Mouse (Mus musculus): ENCODE measurements at regions not wholly inside any gene's neighbourhood (a gene's known extent, or its start where the extent isn't known, plus 50 kb on each side); places are given as distances from the start of the nearest gene placed in this dataset.

DNA sequence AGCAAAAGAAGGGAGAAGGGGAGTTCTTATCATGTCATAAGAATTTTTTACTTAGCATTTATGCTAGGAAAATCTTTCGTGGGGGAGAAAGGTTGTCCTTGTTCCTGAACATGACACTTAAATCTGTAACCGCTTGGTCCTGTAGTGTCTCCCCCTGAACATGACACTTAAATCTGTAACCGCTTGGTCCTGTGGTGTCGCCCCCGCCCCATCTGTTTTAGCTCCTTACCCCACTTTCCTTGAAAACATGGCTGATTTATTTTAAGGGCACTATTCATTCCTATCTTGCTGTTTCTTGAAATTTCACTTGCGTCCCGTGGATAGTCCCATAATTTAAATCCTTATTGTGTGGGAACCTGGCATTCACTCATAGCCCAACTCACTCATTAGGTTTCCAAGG is 82.2 kb downstream of the Rap2a start:
- DNase-seq: no peak

DNA sequence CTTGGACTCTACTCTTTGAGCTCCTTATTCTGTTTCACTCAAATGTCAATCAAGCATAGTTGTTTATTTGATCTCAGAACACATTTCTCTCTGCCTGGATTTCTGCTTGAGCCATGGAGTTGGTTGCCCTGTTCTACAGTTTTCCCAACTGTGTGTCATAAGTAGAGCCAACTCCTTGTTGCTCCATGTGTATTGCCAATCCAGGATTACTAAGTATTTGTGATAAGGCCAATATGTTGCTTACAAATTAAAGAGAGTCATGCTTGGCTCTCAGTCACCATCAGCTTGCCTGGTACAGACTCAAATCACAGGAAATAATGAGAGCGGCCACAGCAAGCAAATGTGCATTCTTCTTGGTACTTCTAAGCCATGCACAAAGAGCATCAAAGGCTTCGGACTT is 82.7 kb downstream of the Rap2a start:
- no peak for DNase-seq

DNA sequence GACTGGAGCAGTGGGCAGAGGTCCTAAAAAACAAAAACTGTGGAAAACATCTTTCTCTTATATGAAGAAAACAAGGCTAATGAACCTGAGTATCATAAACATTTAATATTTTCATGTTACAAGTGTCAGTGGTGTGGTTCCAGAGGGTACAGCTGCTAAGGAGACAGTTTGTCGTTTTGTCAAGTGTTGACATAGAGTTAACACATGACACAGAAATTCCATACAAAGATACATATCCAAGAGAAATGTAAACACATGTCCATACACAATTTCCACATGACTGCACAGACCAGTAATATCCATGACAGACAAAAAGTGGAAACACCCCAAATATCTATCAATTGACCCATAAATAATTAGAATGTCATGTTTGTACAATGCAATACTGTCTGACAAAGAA is 88.7 kb downstream of the Rap2a start:
- no peak for DNase-seq

DNA sequence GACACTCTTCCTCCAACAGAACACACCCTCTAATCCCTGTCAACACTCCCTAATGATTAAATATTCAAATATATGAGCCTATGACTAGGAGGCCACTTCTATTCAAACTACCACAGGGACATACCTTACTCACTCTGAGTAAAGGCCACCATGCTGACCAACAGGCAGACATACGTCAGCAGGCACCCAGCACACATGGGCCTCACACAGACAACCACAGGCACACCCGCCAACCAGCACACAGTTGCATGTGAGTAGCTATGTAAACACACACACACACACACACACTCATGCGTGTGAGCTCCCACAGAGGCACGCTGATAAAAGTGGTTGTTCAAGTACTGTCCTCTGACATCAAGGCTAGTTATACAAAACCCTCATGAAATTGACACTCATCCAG is 89.8 kb downstream of the Rap2a start:
- no peak for DNase-seq

DNA sequence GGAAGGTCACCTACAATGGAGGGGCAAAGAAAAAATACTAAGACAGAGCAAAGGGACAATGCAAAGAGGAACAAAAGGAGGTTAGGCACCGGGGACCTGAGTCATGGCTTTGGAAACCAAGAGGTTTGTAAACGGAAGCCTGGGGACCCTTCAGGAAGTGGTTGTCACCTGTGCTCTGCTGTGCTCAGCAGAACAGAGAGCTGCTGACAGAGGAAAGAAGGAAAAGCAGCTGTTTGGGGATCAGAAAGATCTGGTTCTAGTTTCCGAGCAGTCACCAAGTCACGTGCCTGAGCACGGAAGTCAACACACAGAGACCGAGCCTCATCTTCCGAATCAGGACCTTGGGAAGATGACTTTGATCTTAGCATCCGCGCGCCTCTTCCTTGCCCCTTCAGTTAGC is 94.0 kb downstream of the Rap2a start:
- no peak for DNase-seq

DNA sequence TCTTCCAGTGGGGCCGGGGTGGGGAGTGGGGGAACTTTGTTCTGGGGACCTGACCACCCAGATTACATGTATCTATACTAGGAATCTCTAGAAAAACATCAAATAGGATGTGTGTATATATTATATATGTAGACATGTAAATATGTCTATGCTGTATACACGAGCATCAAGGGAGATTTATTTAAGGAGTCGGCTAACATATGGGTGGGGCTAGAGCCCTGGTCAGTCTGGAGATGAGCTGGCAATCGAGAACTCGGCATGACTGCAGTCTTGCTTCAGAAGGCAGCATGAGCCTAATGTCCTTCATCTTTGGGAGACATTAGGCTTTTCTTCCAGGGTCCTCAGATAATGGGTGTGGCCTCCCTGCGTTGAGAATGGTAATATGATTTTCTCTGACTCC is 97.0 kb downstream of the Rap2a start:
- DNase-seq: no peak

DNA sequence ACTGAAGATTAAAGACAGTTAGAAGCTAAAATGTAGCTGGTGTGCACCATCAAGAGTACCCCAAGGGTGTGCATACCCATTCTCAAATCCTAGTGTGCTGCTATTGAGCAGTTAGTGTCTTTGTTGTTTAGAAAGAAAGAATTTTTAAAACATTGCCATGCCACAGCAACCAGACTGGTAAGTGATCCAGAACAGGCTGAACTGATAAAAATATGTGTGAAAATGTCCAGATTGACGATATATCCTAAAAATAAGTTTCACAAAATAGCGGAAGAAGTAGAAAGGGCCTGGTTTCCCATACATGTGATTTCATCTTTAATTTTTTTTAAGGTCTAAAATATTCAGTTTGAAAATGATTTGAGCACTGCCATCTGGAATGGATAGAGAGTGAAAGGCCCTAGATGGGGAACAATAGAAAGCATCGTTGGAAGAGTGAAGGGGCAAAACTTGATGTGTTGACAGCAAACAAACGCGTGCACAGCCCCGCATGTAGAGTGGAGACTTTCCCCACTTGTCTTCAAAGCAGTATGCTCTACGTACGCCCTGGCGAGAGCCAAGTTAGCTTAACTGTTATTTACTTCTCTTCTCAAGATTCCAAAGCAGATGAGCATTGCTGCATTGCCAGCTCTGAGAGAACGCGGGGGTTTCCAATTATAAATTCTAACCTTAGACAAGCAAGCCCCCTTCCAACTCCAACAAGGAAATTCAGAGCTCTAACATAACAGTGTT is 100.3 kb downstream of the Rap2a start:
- no peak for DNase-seq

DNA sequence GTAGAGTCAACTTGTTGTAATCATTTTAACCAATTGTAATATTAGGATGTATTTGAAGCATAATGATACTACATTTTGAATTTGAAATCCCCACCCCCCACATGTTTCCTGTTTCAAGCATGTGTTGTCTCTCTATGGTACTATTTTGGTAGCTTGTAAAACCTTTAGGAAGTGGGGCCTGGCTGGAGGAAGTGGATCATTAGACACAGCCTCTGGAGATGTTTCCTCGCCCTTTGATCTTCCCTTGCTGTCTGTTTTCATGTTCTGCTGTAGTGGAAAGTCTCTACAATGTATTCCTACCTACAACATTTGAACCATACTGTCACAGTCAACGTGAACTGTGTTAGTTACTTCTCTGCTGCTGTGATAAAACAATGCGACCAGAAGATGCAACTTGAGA is 105.6 kb downstream of the Rap2a start:
- no peak for DNase-seq

DNA sequence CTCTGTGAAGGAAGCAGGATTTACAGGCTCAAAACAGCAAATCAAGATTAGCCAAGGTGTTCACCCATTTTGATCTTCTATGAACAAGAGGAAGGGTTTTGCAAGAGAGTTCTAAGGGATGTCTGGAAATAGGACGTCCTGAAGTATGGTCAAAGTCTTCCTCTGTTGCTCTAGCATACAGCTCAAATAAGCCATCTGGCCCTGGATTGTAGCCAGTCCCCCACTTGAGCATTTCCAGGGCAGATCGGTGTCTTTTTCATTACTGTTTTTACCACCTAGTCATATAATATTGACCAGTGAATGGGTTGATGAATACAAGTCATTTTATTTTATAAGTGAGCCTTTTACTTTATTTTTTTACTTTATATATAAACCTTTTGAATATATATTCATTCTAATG is 113.9 kb downstream of the Rap2a start:
- DNase-seq: no peak

DNA sequence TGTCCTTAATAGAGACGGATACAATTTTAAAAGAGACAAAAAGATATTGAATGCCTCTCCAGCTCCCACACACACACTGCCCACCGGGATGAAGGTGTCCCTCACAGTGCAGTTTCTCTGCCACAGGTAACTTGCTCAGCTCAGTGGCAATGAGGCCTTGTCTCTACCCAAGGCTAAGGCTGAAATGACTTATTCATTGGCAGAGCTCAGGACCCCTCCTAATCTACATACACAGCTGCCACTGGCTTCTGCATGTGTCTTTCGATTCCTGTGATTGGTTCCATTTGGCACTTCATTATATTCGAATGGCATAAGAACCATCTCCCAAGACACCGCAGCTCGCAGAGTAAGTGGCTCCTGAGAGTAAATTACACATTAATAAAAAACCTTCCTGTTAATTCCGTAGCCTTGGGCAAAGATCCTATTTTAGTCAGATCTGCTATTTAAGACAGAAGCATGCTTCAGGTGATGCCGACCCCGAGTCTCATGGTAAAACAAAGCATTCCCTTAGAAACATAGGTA is 122.2 kb downstream of the Rap2a start:
- no peak for DNase-seq

DNA sequence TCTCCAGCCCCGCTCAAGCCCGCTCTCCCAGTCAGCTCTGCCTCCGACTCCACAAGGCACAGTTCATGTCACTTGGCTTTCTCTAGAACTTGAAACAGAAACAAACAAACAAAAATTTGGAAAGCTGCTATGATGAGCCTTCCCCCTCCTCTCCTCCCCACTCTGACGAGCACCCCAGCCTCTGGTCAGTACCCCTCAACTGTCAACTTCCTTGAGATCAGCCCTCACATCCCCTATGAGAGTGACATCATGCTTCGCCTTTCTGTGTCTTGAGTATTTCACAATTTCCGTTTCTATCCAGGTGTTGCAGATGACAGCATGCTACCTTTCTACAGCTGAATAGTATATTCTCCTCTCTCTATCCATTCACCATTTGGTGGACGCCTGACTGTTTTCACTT is 123.3 kb downstream of the Rap2a start:
- DNase-seq: no peak

DNA sequence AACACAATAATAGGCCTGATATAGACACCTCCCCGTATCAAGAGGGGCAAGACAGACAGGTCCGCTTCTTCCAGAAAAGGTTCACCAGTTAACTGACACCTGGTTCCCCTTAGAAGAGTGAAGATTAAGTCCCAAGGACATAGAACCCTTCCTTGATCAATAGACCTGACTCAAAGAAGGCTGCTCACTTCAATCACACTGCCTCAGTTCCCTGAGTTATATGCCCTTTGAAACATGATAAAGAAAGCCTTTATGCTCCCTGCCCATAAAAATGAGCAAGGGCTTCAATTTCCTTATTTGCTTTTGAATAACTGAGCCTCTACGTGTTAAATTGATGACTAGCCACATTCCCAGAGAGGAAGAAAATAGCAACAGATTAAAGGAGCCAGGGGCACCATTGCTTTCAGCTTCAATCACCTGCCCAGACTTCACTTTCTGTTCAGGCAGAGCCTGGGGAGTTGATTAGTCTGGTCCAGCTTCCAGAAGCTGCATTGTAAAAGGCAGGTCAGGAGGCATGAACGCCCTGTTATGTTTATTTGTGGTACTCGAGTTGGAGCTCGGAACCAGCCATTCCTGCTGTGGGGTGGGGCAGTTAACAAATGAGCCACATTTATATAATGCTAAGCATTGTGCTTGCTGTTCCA is 125.7 kb downstream of the Rap2a start:
- DNase-seq: no peak

DNA sequence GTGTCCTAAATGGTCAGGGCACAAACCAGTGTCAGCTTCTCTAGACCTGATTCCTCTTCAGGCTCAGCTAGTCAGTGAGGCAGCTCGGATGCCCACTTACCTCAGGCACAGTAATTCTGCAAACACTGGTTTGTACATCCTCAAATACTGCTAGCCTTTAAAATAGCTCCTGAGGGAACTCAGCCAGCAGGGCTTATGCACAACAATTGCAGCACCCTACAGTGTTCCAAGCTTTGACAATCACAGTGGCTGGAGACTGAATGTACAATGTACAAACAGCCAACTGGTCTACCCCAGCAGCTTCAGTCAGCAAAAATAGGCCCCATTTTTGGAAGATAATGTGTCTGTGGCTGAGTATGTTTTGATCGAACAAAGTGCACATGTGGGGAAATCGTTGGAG is 129.6 kb downstream of the Rap2a start:
- no peak for DNase-seq

DNA sequence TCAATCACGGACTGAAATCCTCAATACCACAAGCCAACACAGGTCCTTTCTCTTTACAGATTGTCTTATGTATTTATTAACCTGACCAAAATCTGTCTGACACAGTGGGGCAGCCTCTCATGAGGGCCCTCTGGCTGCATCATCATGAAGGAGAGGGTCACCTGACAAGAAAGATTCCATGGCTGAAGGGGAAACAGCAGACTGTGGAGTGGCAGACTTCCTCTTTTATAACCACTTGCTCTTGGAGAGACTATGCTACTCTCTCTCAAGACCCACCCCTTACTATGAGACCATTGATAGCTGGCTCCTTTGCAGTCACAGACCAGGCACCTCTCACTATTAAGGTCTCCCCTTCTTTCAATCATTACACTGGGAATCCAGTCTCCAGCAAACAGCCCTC is 133.1 kb downstream of the Rap2a start:
- no peak for DNase-seq

DNA sequence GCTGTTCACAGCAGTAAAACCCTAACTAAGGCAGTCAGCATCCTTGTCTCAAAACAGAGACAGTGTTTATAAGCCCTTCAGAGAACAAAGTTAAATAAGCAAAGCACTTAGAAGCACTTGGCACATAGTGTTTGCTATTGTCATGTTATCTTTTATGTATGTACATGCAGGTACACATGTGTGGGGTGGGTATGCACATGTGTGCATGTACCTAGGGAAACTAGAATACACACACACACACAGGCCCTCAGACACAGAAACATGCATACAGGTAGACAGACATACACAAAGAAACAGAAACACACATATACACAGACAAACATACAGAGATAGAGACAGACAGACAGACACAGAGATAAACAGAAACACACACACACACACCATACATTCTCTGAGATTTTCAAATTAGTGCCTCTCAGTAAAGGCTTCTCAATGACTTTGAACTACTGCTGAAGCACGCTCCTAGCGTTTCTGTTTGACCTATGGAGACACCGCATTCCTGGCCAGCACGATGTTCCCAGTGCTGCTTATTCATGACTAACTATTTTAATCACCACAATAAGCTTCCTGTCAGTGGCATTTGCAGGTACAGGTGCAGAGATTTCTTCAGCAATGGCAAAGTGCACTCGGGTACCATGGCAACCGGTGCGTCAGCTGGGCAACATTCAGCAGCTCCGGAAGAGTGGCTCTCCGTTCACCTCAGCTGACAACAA is 148.1 kb downstream of the Rap2a start:
- DNase-seq: peak; percentile 41 to 50

DNA sequence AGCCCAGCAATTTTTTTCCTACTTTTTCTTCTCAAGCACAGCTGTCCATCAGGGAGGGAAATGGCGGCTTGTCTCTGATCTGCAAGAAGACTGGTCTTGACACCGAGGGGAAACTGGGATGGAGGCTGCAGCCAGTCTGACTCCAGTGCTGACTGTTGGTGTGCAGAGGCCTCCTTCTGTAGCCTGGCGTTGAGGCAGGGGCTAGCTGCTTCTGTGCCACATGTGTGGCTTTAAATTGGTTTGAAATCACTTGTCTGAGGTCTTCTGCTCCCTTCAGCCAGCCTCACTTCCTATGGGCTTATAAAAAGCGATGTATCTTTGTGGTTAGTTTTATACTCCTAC is 148.7 kb downstream of the Rap2a start:
- no peak for DNase-seq

DNA sequence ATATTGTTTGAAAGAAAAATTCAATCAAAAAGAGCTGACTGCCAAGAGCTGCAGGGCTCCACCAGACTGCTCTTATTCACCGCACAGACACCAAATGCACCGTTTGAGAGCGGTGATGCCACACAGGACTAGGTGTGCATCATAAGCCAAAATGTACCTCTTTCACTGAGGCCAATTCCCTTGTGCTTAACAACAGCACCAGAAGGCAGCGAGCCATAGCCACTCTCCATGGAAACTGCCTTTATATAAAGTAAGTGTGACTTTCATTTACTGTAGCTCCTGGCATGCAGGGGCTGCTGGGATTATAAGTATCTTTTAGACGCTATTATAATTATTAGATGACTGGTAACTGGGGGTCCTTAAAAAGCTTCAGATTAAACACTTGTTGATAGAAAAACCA is 154.5 kb downstream of the Rap2a start:
- DNase-seq: no peak

DNA sequence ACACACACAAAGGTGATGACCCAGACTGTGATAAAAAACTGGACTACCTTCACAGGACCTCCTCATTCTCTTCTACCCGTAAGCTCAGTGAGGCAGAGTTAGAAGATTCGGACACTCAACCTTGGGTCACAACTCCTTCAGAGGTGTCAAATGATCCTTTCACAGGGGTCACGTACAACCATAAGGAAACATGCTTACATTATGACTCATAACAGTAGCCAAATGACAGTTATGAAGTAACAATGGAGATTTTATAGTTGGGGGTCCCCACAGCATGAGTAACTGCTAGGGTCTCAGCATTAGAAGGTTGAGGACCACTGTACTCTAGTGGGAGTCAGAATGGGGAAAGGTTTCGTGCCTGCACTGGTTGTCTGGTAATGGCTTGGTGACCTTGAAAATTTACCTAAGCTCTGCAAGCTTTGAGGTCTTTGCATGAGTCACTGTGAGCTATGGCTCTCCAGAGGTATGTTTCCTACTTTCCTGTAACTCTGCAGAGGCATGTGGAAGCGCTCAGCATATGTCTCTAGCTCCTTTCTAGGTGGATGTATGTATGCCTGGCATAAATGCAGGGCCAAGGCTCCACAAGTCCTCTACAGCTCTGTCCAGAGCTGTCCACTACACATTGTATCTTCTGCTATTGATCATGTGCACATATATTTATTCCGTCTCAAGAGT is 158.6 kb downstream of the Rap2a start:
- DNase-seq: no peak

DNA sequence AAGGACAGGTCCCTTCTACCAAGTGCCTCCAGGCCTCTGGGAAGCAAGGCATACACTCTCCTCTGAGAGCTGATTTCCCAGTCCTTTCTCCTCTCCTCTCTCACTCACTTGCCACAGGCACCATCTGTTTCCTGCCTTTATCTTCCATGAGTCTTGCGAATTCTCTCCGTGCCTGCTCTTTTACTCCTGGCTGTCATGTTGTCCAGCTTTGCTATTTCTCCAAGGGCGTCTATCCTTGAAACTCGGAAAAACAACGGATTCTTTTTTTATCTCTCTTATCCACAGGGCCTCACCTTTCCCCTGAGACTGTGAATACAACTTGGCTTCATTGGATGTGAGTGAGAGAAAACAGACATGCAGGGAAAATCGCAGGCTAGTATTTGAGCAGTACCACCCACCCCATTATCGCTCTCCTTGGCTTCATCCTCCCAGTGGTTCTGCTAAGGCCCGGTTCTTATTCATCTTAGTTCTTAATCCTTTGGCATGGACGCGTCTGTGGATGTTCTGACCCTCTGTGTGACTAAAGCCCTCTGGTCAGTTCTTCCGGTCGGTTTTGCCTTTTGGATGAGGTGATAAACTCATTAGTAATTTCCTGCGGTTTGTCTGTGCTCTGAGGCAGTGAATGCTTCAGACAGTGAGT is 159.4 kb downstream of the Rap2a start:
- DNase-seq: no peak

DNA sequence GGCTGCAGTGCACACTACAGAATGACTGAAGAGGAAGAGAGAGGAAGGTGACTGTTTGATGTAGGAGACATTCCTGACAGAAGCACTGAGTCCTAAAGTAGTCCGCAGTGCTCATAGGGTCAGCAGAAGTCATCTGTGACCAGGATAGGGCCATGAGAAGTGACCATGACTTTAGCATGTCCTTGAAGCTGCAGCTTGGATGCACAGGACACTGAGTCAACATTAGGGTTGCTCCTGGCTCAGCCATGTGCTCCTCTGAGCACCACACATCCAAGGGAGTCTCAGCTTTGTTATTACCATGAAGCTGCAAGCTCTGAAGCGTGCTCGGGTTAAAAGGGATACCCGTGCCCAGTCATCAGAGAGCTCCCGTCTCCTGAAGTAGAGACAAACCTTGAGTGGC is 164.3 kb downstream of the Rap2a start:
- DNase-seq: no peak

DNA sequence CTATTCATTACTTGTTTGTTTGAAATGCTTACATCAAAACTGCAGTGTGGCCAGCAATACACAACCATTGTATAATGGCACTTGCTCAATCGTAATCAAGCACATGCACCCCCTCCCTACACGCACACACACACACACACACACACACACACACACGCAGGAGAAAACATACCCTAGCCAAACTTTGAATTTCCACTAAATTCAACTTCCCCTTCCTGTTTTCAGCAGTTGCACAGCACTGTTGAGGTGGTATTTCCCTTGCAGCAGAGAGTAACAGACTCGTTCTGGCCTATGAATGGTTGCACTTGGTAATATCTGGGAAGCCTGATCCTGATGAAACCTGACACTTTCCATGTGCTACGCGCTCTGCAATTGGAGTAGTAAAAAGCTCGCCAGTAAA is 173.8 kb downstream of the Rap2a start:
- no peak for DNase-seq

DNA sequence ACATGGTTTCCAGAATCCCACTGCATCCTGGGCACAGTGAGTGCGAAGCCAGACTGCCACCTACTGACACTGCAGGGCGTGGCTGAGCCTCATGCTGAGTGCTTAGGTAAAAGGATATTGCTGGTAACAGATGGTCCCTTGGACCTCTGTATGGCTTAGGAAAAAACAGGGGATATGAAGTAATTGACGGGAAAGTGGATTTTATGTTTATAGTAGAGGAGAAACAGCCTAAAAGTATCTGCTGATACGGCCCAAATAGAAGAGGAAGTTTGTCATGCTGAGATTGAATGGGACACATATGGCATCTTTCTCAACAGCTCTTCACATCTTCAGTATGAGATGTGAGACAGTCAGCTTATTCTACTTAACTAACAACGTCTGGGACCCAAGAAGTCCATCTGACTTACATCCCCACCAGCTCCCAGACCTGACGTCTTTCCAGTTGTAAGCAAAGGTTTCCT is 182.1 kb downstream of the Rap2a start:
- DNase-seq: peak; percentile 78 to 90

DNA sequence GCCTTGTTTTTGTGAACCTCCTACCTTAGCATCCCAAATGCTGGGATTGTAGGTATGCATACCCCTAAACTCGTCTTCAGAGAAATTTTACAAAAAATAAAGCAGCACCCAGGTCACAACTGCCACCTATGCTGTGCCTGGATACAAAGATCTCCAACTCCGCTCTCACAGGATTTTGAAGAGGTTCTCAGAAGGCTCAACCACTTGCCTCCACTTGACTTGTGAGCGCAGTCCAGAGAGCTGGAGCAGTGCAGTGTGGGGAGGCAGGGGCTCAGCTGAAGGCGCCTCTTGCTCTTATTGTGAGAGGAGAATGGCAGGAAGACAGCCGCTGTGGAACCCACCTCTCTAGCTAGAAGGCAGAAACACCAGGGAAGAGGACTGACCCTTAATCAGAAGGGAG is 182.9 kb downstream of the Rap2a start:
- peak in 1 of 2 experiments; percentile 47 for DNase-seq

All from lung, postnatal 4 days (tissue).